Mouse (Mus musculus): ENCODE data around the gene Ablim1.

The Ablim1 gene

DNA sequence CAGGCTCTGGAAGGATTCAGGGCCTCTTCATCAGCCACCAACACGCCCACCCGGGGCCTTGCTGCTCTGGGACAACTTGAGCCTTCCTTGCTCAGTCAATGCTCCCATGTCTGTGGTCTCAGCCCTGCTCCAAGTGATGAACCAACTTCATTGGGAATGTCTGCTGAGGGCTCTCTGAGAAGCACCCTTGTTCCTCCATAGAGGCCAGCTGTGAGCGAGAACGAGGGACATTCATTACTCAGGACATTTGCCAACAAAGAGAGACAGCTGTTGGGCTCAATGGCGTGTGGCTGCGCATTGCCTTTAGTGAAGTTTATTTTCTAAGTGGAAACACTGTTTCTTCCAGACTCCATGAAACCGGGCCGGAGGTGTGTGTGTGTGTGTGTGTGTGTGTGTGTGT lies 325.5 kb downstream of the Ablim1 start:
- no peak for DNase-seq (ENCODE audit: low read depth, low spot score)

DNA sequence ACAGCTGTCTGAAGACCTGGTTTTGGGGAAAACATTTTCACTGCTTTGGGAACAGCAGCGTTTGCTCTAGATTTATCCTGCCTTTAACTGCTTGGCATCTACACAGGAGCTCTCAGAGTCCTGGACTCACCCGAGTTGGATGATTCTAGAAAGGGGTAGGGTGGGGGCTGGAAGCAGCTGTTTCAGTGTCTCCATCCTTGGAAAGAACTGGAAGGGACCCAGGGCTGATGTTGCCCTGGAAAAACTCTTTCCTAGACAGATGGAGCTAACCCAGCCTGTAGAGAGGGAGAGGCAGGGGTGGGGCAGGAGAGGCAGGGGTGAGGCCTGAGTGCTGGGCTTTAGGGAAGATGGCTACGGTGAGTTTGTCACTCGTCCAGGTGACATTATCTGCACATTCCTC lies 330.5 kb downstream of the Ablim1 start:
- DNase-seq (ENCODE audit: low read depth, low spot score), result no peak

DNA sequence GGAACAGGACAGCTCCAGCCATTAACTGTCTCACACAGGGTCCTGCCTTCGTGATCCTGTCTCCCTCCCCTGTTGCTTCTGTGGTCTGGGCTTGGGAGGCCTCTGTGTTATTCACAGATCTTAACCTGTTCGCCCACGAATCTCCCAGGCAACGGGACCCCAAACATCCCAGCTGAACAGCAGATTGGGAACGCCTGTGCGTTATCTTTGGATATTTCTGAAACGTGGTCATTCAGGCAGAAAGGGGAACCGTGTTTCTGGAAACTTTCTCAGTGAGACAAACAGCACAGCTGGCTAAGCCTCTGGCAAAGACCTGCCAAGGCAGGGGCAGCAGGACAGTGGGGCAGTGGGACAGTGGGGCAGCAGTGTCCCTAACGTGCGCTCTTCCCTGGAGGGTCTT lies 331.0 kb downstream of the Ablim1 start:
- no peak for DNase-seq (ENCODE audit: low read depth, low spot score)

Measured in brain, embryonic 18.5 days (tissue).